Mouse (Mus musculus) limb, embryonic 14.5 days (tissue): ENCODE measurements around the gene Zbtb34. TPM values are rescaled to one million over a fixed set of nuclear protein-coding genes. Genes with fewer than 3 reads are reported as not detected.

Source experiments
- ATAC-seq: fragments of 200-750 bp; cut with Nextera tagmentation; 2 replicates; pipeline ENCODE4 v1.8.0; 2017; ENCODE audit warnings: low read depth, moderate number of reproducible peaks, moderate TSS enrichment; ENCODE audit not compliant: low FRiP score
- DNase-seq: peaks from one replicate; pipeline ENCODE4 v3.0.0-alpha.2; 2015; ENCODE audit warnings: low spot score
- H3K27ac ChIP-seq: fragments of 300-500 bp; sonication (generic); replicated peaks from 2 replicates; pipeline ENCODE4 v1.5.1; 2014; ENCODE audit warnings: low read depth, mild to moderate bottlenecking, low read length, moderate library complexity, mixed read lengths
- H3K27me3 ChIP-seq: fragments of 300-500 bp; sonication (generic); 2 replicates; pipeline ENCODE4 v1.6.1; 2014; ENCODE audit warnings: low read length, mixed read lengths; ENCODE audit not compliant: control insufficient read depth, insufficient read depth
- H3K36me3 ChIP-seq: fragments of 300-500 bp; sonication (generic); 2 replicates; pipeline ENCODE4 v1.6.1; 2014; ENCODE audit warnings: mild to moderate bottlenecking, low read length, moderate library complexity, mixed read lengths; ENCODE audit not compliant: control insufficient read depth, insufficient read depth
- H3K4me1 ChIP-seq: fragments of 300-500 bp; sonication (generic); 2 replicates; pipeline ENCODE4 v1.6.1; 2014; ENCODE audit warnings: antibody characterized with exemption, low read length, mixed read lengths; ENCODE audit not compliant: control insufficient read depth, insufficient read depth
- H3K4me2 ChIP-seq: fragments of 300-500 bp; sonication (generic); replicated peaks from 2 replicates; pipeline ENCODE4 v1.6.1; 2014; ENCODE audit warnings: low read depth, mild to moderate bottlenecking, low read length, moderate library complexity; ENCODE audit not compliant: severe bottlenecking
- H3K4me3 ChIP-seq: fragments of 300-500 bp; sonication (generic); replicated peaks from 2 replicates; pipeline ENCODE4 v1.5.1; 2014; ENCODE audit warnings: low read length
- H3K9ac ChIP-seq: fragments of 300-500 bp; sonication (generic); 2 replicates; pipeline ENCODE4 v1.6.1; 2014; ENCODE audit warnings: mild to moderate bottlenecking, low read depth, low read length, moderate library complexity; ENCODE audit not compliant: severe bottlenecking
- H3K9me3 ChIP-seq: fragments of 300-500 bp; sonication (generic); 2 replicates; pipeline ENCODE4 v1.6.1; 2016; ENCODE audit warnings: low read length; ENCODE audit not compliant: control insufficient read depth
- POLR2A ChIP-seq: fragments of 200-500 bp; IDR thresholded peaks from 2 replicates; pipeline ENCODE4 v1.8.0; 2012; ENCODE audit warnings: inconsistent platforms, mild to moderate bottlenecking, moderate library complexity, borderline replicate concordance; ENCODE audit not compliant: insufficient read depth, insufficient read length; ENCODE audit errors: extremely low read depth
- WGBS: fragments of 180-500 bp; shearing (Covaris S2); extraction: QIAGEN DNeasy Blood & Tissue Kit; methylation state at CpG from one replicate; pipeline ENCODE4 v1.1.7; 2014; 5-methylcytosine and 5-hydroxymethylcytosine counted together
- polyA plus RNA-seq, 2 experiments: library from polyadenylated mRNA; depleted of rRNA in 1 of 2; stranded (reverse) in 1 of 2; unstranded in 1 of 2; fragments of >200 nt; fragmentation: Nextera tagmentation in 1 of 2; extraction: Ambion mirVana in 1 of 2; gene quantifications; 2 replicates each; pipeline versions ENCODE4 v1.2.1 to v1.2.3; 2012 to 2014

Gene Zbtb34
- 19.0 and 26.9 TPM in 2 replicates for polyA plus RNA-seq (2012; rRNA removed)
- polyA plus RNA-seq (2014; fragmentation: Nextera tagmentation; extraction: Ambion mirVana), result 8.4 and 9.1 TPM in 2 replicates

DNA sequence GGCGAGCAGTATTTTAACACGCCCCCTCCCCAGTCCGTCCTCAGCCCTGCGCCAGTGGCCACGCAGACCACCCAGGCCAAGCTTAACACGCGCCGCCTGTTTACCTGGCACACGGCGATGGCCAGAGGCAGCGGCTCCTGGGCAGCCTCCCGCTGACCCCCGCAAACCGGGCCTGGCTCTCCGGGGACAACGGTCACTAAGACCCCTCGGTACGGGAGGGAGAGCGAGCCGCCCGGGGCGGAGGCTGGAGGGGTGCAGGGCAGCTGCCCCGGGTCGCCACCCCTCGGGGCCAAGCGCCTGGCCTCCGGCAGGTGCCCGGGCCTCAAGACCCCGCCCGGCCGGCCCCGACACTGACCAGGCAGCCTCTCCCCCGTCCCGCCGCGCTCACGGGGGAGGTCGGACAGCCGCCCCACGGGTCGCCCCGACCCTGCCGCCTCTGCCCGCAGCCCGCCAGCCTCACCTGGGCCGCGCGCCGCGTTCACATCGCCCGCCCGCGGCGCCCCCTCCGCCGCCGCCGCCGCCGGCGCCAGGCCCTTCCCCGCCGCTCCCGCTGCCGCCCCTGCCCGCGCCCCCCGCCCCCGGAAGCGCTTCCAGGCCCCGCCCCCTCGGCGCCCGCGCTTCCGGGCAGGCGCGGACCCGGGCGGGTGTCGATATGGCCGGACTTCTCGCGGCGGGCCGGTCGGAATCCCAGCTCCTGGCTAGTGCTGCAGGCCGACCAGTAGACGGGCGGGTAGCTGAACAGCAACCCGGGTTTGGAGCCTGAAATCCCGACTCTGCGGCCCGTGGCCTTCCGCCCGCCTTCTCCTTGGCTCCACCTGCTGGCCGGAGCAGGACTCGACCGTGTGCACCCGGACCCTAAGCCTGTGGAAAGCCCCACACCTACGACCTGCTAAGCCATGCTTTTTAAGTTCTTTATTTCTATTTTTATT, at the start of gene Zbtb34:
Gene Zbtb34, minus strand, starts transcription at position 554 of the 929 bp plus-strand sequence.
- Histone ChIP-seq H3K9me3 (no peaks in the 10 kb centered on the region), H3K4me1 (peaks cover 16% of the 10 kb centered on the region), H3K27ac (peak within 1 kb of the TSS; percentile 68), H3K9ac (peak within 1 kb of the TSS; percentile 93), H3K27me3 (no peaks in the 10 kb centered on the region), H3K4me2 (peak within 1 kb of the TSS; percentile 86), H3K4me3 (peak within 1 kb of the TSS; percentile 96), H3K36me3 (peaks cover 11% of the 10 kb centered on the region)
- ATAC-seq (peak; percentile 85), DNase-seq (peak; percentile 42)
- WGBS, result 1% methylated on average over 75 of the region's 102 CpGs
- peak; percentile 82 for TF ChIP-seq POLR2A

GRCm38 (mm10) chr2:33477961-33478755, 47.0 kb upstream of the Zbtb34 start:
- ATAC-seq (no peak), DNase-seq (no peak)
- Histone ChIP-seq H3K27ac (no peak overlapping the region), H3K4me3 (no peak overlapping the region), H3K4me1 (no peaks in the 10 kb centered on the region), H3K9ac (no peak overlapping the region), H3K36me3 (no peaks in the 10 kb centered on the region), H3K27me3 (no peaks in the 10 kb centered on the region), H3K9me3 (no peaks in the 10 kb centered on the region), H3K4me2 (no peak overlapping the region)
- 88% methylated on average over 10 of the region's 10 CpGs for WGBS
- no peak for TF ChIP-seq POLR2A

DNA sequence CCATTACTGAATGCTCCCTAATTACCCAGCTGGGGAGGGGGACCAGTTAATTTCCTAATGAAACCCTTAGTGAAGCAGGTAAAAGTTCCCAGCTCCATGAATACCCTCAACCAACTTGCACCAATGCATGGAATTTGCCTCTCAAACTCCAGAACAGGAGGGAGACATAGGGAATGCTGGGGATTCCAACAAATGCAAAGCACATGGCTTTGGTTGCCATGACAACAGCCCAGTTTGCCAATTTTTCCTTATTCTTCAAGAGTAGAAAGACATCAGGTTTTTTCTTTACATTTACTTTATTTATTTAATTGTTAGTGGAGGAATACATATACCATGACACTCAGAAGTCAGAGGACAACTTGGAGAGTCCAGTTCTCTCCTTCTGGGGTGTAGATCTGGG, 44.8 kb upstream of the Zbtb34 start:
- H3K4me2 ChIP-seq, result no peak overlapping the region
- H3K4me3 ChIP-seq, result no peak overlapping the region
- no peaks in the 10 kb centered on the region for H3K27me3 ChIP-seq
- DNase-seq (peak; percentile 85), ATAC-seq (no peak)
- no peak overlapping the region for H3K27ac ChIP-seq
- TF ChIP-seq POLR2A, result no peak
- H3K4me1 ChIP-seq, result no peaks in the 10 kb centered on the region
- no peaks in the 10 kb centered on the region for H3K9me3 ChIP-seq
- no peak overlapping the region for H3K9ac ChIP-seq
- no peaks in the 10 kb centered on the region for H3K36me3 ChIP-seq

GRCm38 (mm10) chr2:33468466-33469097, 37.5 kb upstream of the Zbtb34 start, which contains the start of gene Zbtb43:
Gene Zbtb43 (minus strand): TSS chr2:33468559.
- H3K4me2 ChIP-seq, result peak within 1 kb of the TSS; percentile 77
- no peaks in the 10 kb centered on the region for H3K27me3 ChIP-seq
- peaks cover 16% of the 10 kb centered on the region for H3K4me1 ChIP-seq
- 6% methylated on average over 30 of the region's 36 CpGs for WGBS
- ATAC-seq (peak; percentile 95), DNase-seq (peak; percentile 93)
- H3K27ac ChIP-seq, result peak within 1 kb of the TSS; percentile 52; the same call in 1 of the 2 replicates
- H3K4me3 ChIP-seq, result peak within 1 kb of the TSS; percentile 97
- peaks cover 16% of the 10 kb centered on the region for H3K36me3 ChIP-seq
- peak within 1 kb of the TSS; percentile 91 for H3K9ac ChIP-seq
- H3K9me3 ChIP-seq, result no peaks in the 10 kb centered on the region
- TF ChIP-seq POLR2A, result peak; percentile 64; the same call in 1 of the 2 replicates
